Mouse (Mus musculus): Measurements from ENCODE around the gene Nfkb1.

Gene Nfkb1

GRCm38 (mm10) chr3:135702658-135703057, 11.3 kb upstream of the Nfkb1 start:
- DNase-seq (ENCODE audit: extremely low read depth, low read depth): no peak

DNA sequence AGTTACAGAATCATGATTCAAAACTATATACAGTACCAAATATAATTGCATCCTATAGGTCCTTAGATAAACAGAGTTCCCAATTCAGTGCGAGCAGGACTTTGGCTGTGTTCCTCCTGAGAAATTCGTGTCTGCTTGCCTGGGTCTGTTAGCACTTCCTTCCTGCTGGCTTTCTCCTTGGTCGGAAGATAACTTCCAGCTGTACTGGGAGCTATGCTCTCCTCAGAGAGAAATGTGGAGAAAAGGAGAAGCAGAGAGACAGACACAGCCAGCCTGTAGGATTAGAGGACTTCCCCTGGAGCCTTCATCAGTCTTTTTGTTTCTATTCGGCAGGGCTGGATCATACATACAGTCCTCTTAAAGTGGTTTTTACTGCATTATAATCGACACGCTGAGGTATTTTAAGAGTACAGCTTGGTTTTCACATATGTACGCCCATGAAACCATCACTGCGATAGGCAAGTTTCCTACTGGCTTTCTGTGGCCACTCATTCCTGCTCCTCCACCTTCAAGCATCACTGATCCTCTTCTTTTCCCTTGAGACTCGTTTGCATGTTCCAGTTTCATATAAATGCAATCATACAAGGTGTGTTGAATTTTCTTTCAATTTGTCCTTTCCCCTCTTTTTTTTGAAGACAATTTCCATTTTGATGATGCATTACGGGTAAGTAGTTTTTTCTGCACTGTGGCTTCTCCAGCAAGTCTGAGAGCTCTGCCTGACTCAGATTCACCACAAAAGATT, 8.3 kb upstream of the Nfkb1 start:
- DNase-seq (ENCODE audit: extremely low read depth, low read depth): peak; percentile 64

DNA sequence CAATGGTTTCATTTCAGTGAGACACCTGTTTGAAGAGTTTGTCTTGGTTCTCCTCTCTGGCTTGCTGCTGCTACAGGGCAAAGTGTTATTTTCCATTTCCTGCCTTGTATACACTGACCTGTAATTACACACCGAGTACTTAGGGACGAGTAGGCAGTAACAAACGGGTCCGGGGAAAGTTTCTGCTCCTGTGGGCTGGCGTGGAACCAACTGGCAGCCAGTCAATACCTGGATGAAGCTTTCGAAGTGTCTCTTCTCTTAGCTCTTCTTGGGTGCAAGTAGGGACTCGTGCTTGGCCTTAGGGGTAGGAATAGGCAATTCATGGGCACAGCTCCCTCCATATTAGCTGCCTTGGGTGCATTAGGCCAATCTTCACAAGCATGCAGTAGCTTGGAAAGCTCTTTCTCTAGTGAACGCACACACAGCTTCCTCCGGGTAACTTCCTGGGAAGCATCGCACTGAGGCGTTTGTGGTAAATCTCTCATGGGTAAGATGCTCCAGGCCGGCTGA, 7.2 kb upstream of the Nfkb1 start:
- DNase-seq (ENCODE audit: extremely low read depth, low read depth): no peak

GRCm38 (mm10) chr3:135696262-135696661, 4.9 kb upstream of the Nfkb1 start:
- peak; percentile 99 for DNase-seq (ENCODE audit: extremely low read depth, low read depth)

GRCm38 (mm10) chr3:135692999-135693398, 1.7 kb upstream of the Nfkb1 start:
- no peak for DNase-seq (ENCODE audit: extremely low read depth, low read depth)

- no peak for DNase-seq (ENCODE audit: extremely low read depth, low read depth)
Measured at GRCm38 (mm10) chr3:135690568-135691190, 668 bp downstream of the Nfkb1 start.

DNA sequence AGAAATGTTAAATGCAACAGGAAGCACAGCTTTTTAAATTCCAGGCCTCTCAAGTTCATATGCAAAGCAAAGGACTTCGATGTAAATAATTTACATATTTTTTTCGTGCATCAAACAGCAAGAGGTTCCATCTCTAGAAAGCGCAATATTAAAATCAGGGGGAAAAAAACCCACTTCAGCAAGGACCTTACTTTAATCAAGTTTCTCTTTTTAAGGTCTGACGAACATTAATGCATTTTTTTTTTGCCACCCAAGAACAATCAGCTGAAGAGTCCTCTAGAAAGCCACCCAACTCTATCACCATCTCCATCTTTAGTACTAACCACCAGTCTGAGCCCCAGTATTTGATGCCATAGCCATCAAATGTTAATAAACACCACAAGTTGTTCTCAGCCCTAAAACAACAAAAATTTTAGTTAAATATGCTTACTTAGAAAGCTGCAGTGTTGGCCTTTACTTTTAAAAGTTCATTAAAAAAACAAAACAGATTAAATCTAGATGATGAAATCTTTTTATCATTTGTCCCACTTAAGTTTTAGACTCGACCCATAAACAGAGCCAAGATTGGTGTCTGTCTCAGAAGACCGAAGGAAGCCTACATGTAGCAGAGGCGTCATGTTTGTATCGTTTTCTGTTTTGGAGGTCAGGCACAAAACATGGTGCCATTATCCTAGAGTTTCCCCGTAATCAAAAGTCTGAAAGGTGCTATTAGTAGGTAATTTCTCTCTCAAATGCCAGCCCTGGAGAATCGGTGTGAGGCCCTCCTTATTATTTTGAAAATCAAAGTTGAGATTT, 1.4 kb downstream of the Nfkb1 start:
- DNase-seq (ENCODE audit: extremely low read depth, low read depth): no peak

DNA sequence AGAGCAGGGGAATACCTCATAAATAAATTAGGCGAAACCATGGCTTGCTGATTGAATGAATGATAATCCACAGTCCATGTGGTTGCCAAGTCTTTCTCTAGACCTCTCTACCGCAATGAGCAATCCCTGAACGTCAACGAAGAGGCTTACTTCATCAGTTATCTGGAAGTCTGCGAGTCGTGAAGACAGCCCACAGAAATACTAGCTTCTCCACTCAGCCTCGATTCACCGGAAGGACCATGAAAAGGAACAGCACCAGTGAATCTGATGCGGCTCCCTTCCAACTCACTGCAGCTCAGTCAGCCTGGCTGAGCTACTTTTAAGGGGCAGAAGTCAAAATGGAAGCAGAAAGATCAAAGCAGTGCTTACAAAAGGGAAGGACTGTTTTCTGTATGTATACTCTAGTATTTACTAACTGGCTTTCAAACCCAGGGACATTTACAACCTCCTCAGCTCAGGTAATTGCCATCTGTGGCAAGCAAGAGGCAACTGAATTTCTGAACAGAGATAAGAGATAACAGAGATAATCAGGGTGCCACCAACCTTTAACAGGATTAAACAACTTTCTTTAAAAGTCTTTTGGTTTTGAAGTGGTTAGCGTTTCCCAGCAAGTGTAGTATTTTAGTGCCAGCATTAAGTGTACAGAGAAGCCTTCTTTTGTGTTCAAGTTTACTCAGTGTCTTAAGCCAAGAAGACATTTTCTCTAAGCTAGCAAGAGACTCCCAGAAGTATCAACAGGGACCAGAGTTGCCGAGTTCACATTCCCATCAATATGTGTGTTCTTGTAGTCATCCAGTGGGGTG, 2.2 kb downstream of the Nfkb1 start:
- no peak for DNase-seq (ENCODE audit: extremely low read depth, low read depth)

DNA sequence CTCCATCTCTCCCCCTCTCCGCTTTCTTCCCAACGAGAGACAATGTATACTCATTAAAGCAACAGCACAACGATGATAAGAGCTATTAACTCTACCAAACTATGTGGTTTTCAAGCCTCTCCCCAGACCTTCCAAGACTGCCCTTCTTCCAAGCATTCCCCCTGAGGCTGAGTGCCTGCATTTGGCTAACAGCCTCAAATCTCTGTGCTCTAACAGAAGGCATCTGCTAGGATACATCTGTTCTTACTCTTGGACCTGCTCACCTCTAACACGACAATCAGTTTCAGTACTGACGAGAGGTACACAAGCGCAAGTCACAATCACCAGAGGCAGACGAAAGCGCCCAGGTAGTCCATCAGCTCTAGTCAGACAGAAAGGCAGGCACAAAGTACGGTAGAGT, 3.4 kb downstream of the Nfkb1 start:
- DNase-seq (ENCODE audit: extremely low read depth, low read depth): no peak

- DNase-seq (ENCODE audit: extremely low read depth, low read depth): peak; percentile 66
Measured at GRCm38 (mm10) chr3:135686419-135686818, 4.9 kb downstream of the Nfkb1 start.

- DNase-seq (ENCODE audit: extremely low read depth, low read depth): no peak
Measured at GRCm38 (mm10) chr3:135683275-135683674, 8.1 kb downstream of the Nfkb1 start.

- no peak for DNase-seq (ENCODE audit: extremely low read depth, low read depth)
Measured at GRCm38 (mm10) chr3:135682240-135682639, 9.1 kb downstream of the Nfkb1 start.

DNA sequence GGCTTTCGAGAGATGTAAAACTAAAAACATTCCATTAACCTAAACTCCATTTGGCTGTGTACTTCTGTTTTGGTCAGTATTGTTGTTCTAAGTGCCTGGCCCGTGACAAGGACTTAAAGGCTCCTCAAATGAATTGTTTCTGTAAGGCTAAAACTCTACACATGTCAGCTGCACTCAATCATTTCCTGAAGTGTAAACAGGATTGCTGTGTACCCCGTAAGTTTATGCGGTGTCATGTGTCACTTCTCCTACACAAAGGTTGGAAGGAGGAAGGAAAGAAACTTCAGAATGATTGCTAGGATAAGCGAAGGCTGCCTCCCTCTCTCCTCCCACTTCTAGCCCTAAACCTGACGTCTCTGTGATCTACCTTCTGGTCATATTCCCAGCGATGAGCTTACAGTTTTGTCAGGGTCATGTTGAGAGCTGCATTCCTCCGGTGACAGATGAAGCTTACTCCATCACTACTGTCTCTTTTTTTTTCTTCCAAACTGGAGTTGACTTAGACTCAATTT, 10.0 kb downstream of the Nfkb1 start:
- DNase-seq (ENCODE audit: extremely low read depth, low read depth): no peak

DNA sequence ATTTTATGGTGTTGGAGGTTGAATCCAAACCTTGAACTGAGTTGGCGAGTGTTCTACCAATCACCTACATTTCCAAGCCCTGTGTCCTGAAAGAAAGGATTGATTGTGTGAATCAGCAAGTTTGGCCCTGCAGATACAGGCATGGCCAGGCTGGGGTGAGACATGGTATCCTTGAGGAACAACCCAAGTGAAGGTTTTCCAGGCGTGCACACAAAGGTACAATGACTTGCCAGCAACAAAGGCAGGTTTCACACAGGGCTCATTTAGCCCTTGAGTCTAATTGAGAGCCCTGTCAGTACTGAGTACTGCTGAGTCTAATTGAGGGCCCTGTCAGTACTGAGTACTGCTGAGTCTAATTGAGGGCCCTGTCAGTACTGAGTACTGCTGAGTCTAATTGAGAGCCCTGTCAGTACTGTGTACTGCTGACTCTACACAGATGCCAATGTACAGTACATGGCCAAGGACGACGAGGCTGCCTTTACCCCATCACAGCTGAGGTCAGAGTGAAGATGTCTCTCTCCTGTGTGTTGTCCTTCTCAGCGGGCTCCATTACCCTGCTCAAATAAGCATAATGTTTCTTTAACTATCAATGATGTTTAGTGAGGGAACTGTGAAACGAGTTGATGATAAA, 11.0 kb downstream of the Nfkb1 start:
- no peak for DNase-seq (ENCODE audit: extremely low read depth, low read depth)

GRCm38 (mm10) chr3:135677064-135677463, 14.3 kb downstream of the Nfkb1 start:
- no peak for DNase-seq (ENCODE audit: extremely low read depth, low read depth)

GRCm38 (mm10) chr3:135676364-135676763, 15.0 kb downstream of the Nfkb1 start:
- no peak for DNase-seq (ENCODE audit: extremely low read depth, low read depth)

DNA sequence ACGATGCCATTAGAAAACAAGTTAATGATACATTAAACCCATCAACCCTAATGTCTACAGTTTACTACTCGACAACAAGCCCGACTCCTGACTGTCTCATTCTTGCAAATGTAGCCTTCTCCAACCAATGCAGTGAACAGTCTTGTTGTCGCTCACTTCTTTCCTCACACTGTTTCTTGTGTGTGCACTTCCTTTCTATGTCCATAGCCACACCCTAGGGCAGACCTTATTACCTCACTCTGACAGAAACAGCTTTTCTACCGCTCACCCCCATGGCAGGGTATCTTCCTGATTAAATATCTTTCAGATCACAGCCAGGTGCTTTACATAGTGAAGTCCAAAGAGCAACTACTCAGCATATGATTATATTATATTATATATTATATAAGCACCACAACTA, 15.9 kb downstream of the Nfkb1 start:
- no peak for DNase-seq (ENCODE audit: extremely low read depth, low read depth)

DNA sequence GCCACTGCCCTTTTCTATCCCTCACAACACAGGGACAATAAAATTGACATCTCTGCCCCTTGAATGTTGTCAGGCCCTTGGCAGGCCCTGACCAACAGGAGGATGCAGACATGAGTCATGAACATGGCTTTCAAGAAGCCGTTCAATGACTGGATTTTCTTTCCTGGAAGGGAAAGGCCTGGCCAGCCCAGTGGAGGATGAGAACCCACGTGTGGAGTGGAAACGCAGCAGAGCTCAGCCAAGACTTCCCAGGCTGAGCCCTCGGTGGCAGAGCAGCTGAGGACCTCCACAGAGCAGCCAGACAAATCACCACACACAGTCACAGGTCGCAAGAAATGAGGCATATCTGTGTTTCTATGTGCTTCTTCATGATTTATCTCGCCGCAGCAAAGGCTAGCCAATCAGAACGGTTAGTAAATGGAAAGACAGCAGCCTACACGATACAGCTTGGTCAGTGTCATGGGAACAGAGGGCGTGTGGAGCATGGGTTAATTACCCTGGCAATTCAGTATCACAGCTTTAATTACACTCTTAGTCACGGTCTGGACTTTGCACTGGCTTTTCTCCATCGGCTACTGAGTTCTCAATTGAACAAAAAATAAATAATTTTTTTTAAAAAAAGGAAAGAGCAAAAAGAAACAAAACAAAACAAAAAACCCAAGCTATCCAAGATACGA, 16.5 kb downstream of the Nfkb1 start:
- DNase-seq (ENCODE audit: extremely low read depth, low read depth): no peak

DNA sequence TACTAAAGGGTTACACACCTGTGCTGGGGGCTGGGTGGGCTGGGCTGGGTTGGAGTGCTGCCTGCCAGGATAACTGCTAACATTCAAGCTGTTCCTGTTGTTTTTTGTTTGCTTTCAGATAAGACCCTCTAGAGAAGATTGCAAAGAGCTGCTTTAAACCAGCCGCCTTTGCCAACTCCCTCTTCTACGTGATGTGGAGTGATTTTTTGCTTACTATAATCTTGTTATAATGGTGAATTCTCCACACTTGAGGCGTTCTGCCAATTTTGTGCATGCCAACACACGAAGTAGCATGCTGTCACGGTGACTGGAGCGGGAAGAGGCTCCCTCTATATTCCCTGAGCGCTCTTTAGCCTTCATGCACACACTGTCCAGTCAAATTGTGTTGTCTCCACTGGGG, 17.7 kb downstream of the Nfkb1 start:
- no peak for DNase-seq (ENCODE audit: extremely low read depth, low read depth)

DNA sequence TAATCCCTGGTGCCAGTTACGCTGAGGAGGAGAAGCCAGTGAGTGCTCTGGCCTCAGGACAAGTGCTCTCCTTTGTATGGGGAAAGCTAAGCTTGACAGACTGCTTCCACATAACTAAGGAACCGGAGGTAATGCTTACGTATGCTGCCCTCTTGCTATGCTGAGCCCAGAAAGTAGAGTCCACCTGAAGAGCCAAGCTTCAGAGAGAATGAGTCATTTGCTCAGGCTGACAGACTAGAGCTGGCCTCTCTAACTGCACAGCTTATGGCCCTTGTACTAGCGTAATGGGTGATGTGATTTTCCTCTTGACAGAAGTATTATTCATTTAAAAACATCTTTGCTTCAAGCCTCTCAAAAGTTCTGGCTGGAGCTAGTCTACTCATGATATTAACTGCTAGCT, 18.3 kb downstream of the Nfkb1 start:
- no peak for DNase-seq (ENCODE audit: extremely low read depth, low read depth)
